Mouse (Mus musculus) right cerebral cortex, adult 2 months (tissue): ENCODE measurements around the gene Zscan4e.
"Not testable (repeated sequence)": the region's sequence is repeated elsewhere in the genome, so short reads cannot be mapped to it uniquely, and the experiment has no call there.

ENCODE experiments used
- DNase-seq, 2 experiments: peaks; one replicate each; pipeline ENCODE4 v3.0.0; 2021 to 2022; ENCODE audit warnings: low spot score in 2 of 2

The Zscan4e gene

DNA sequence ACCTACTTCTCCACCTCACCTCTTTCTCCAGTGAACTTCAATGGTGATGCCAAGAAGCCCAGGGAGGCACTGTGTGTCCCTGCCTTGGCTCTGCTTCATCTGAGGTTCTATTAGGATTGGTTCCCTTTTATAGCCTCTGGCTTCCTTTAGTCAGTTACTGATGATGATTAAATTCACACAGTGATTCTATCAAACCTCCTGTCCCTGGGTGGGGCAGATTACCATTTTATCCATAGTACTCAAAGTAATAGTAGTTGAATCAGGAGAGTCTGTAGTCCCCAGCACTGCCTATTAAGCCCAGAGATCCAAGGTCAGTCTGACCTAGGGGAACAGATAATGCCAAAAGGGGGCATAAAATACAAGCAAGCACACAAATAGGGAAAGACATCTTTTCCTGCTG is at the start of gene Zscan4e:
Zscan4e (minus strand) TSS at position 101 of the 400 bp plus-strand sequence.
- not testable (repeated sequence) for DNase-seq
